Mouse (Mus musculus) neural tube, embryonic 11.5 days (tissue): ENCODE measurements around the gene Morf4l2. TPM values are rescaled to one million over a fixed set of nuclear protein-coding genes. Genes with fewer than 3 reads are reported as not detected.
"Not testable (repeated sequence)": the region's sequence is repeated elsewhere in the genome, so short reads cannot be mapped to it uniquely, and the experiment has no call there.

Experiments
- ATAC-seq: fragments of 200-750 bp; cut with Nextera tagmentation; 2 replicates; pipeline ENCODE4 v1.8.0; 2017; ENCODE audit warnings: moderate number of reproducible peaks, mild to moderate bottlenecking, moderate TSS enrichment, moderate library complexity; ENCODE audit not compliant: insufficient read depth, low FRiP score, low TSS enrichment
- DNase-seq: peaks from one replicate; pipeline ENCODE4 v3.0.0-alpha.2; 2015; ENCODE audit warnings: low spot score
- H3K27ac ChIP-seq: fragments of 300-500 bp; sonication (generic); 2 replicates; pipeline ENCODE4 v1.5.1; 2014; ENCODE audit warnings: low read depth, mild to moderate bottlenecking, low read length
- H3K27me3 ChIP-seq: fragments of 300-500 bp; sonication (generic); 2 replicates; pipeline ENCODE4 v1.6.1; 2014; ENCODE audit warnings: mild to moderate bottlenecking, low read length, mixed read lengths; ENCODE audit not compliant: control insufficient read depth, insufficient read depth
- H3K36me3 ChIP-seq: fragments of 300-500 bp; sonication (generic); 2 replicates; pipeline ENCODE4 v1.6.1; 2014; ENCODE audit warnings: mild to moderate bottlenecking, low read length, moderate library complexity, mixed read lengths; ENCODE audit not compliant: control insufficient read depth, insufficient read depth
- H3K4me1 ChIP-seq: fragments of 300-500 bp; sonication (generic); 2 replicates; pipeline ENCODE4 v1.6.1; 2014; ENCODE audit warnings: low read length, mixed read lengths; ENCODE audit not compliant: control insufficient read depth, insufficient read depth
- H3K4me2 ChIP-seq: fragments of 300-500 bp; sonication (generic); 2 replicates; pipeline ENCODE4 v1.6.1; 2014; ENCODE audit warnings: low read depth, mild to moderate bottlenecking, moderate library complexity
- H3K4me3 ChIP-seq: fragments of 300-500 bp; sonication (generic); 2 replicates; pipeline ENCODE4 v1.5.1; 2014; ENCODE audit warnings: low read depth, low read length
- H3K9ac ChIP-seq: fragments of 300-500 bp; sonication (generic); 2 replicates; pipeline ENCODE4 v1.6.1; 2014; ENCODE audit warnings: mild to moderate bottlenecking, low read length
- H3K9me3 ChIP-seq: fragments of 300-500 bp; sonication (generic); 2 replicates; pipeline ENCODE4 v1.6.1; 2016; ENCODE audit warnings: low read length; ENCODE audit not compliant: control insufficient read depth
- WGBS: fragments of 180-500 bp; shearing (Covaris S2); extraction: QIAGEN DNeasy Blood & Tissue Kit; methylation state at CpG from one replicate; pipeline ENCODE4 v1.1.7; 2014; 5-methylcytosine and 5-hydroxymethylcytosine counted together
- polyA plus RNA-seq: library from polyadenylated mRNA; unstranded; fragments of >200 nt; fragmentation: Nextera tagmentation; extraction: Ambion mirVana; gene quantifications from 2 replicates; pipeline ENCODE4 v1.2.1, GENCODE M21; 2014

The Morf4l2 gene
- polyA plus RNA-seq, 1 experiment from 2014 or later = 622 TPM

- H3K9me3 ChIP-seq = no peaks in the 10 kb centered on the region
- no peak overlapping the region for H3K4me2 ChIP-seq
- no peaks in the 10 kb centered on the region for H3K36me3 ChIP-seq
- no peak overlapping the region for H3K9ac ChIP-seq
- ATAC-seq (no peak), DNase-seq (no peak)
- WGBS = 78% methylated on average over 8 of the region's 8 CpGs
- no peak overlapping the region for H3K27ac ChIP-seq
- no peaks in the 10 kb centered on the region for H3K27me3 ChIP-seq
- no peaks in the 10 kb centered on the region for H3K4me1 ChIP-seq
- no peak overlapping the region for H3K4me3 ChIP-seq
Observed at GRCm38 (mm10) chrX:136744663-136745062, 1.2 kb upstream of the Morf4l2 start.

GRCm38 (mm10) chrX:136742661-136743103, 808 bp downstream of the Morf4l2 start:
- no peak for ATAC-seq
- H3K9me3 ChIP-seq = no peaks in the 10 kb centered on the region
- WGBS = 31% methylated on average over 5 of the region's 5 CpGs
- H3K36me3 ChIP-seq = no peaks in the 10 kb centered on the region
- H3K27ac ChIP-seq = no peak overlapping the region
- no peaks in the 10 kb centered on the region for H3K27me3 ChIP-seq
- H3K9ac ChIP-seq = no peak overlapping the region
- no peaks in the 10 kb centered on the region for H3K4me1 ChIP-seq
- H3K4me2 ChIP-seq = peak overlapping the region; percentile 1; the same call in 1 of the 2 replicates
- DNase-seq = peak; percentile 54
- H3K4me3 ChIP-seq = no peak overlapping the region

- peak; percentile 20 for DNase-seq
- no peaks in the 10 kb centered on the region for H3K4me1 ChIP-seq
- peak overlapping the region; percentile 39 for H3K4me3 ChIP-seq
- H3K9ac ChIP-seq = peak overlapping the region; percentile 50
- H3K36me3 ChIP-seq = no peaks in the 10 kb centered on the region
- no peaks in the 10 kb centered on the region for H3K9me3 ChIP-seq
- H3K27me3 ChIP-seq = no peaks in the 10 kb centered on the region
- peak overlapping the region; percentile 45 for H3K4me2 ChIP-seq
- H3K27ac ChIP-seq = 0 out of 2 replicates have a peak overlapping the region, but pooled peaks have one; percentile 39
- 32% methylated on average over 10 of the region's 10 CpGs for WGBS
- no peak for ATAC-seq
Observed at GRCm38 (mm10) chrX:136742241-136742640, 1.2 kb downstream of the Morf4l2 start.

GRCm38 (mm10) chrX:136741651-136742201, 1.8 kb downstream of the Morf4l2 start:
- no peaks in the 10 kb centered on the region for H3K4me1 ChIP-seq
- 0 out of 2 replicates have a peak overlapping the region, but pooled peaks have one; percentile 39 for H3K27ac ChIP-seq
- WGBS = 21% methylated on average over 32 of the region's 46 CpGs
- H3K4me3 ChIP-seq = peak overlapping the region; percentile 39
- ATAC-seq (peak; percentile 39), DNase-seq (peak; percentile 91)
- no peaks in the 10 kb centered on the region for H3K27me3 ChIP-seq
- H3K36me3 ChIP-seq = no peaks in the 10 kb centered on the region
- peak overlapping the region; percentile 50 for H3K9ac ChIP-seq
- peak overlapping the region; percentile 45 for H3K4me2 ChIP-seq
- H3K9me3 ChIP-seq = no peaks in the 10 kb centered on the region

DNA sequence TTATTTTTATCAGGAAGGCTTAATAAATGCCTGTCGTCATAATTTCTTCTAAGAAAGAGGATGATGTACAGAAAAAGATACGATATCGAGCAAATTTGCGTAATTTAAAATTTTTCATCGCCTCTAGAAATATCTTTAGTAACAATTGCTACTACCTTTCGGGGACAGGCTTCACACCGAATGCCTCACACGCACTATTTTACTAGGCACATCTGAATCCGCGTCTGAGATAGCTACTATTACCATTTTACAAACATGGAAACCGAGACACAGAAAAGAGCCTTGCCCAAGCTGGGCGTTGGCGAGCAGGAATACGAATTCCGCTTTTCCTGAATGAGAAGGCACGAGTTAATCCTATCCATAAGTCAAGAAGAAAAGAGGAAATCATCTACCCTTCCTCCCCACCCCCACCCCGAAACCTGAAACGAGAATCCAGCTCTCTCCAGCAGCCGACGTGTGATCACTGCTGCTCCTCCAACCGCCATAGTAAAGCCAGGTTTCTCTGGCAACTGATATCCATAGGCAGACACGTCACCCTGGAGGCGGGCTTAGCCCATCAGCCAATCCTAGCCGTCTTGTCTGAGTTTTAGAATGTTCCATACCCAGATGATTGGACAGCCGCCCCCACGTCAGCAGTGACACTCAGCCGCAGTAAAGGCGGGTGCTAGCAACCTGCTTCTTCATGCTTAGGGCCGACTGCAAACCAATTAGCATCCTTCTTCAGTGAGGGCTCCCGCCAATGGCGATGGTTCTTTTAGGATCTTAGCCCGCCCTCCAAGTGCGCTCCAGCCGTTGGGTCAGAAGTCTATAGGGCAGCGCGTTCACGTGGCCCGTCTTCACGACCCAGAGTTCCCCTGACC, 2.5 kb downstream of the Morf4l2 start:
- peak overlapping the region; percentile 68 for H3K9ac ChIP-seq
- no peaks in the 10 kb centered on the region for H3K36me3 ChIP-seq
- 20% methylated on average over 39 of the region's 39 CpGs for WGBS
- H3K9me3 ChIP-seq = no peaks in the 10 kb centered on the region
- peak; percentile 99 for ATAC-seq
- H3K27me3 ChIP-seq = no peaks in the 10 kb centered on the region
- H3K4me1 ChIP-seq = no peaks in the 10 kb centered on the region
- H3K27ac ChIP-seq = peak overlapping the region; percentile 39; the same call in 1 of the 2 replicates
- peak overlapping the region; percentile 51 for H3K4me3 ChIP-seq
- no peak overlapping the region; the same call in 1 of the 2 replicates for H3K4me2 ChIP-seq
- DNase-seq = no peak

GRCm38 (mm10) chrX:136740087-136740790, 3.3 kb downstream of the Morf4l2 start:
- H3K4me3 ChIP-seq = peak overlapping the region; percentile 51
- ATAC-seq = no peak
- H3K9me3 ChIP-seq = no peaks in the 10 kb centered on the region
- H3K9ac ChIP-seq = peak overlapping the region; percentile 68
- no peaks in the 10 kb centered on the region for H3K27me3 ChIP-seq
- H3K4me2 ChIP-seq = peak overlapping the region; percentile 24
- H3K4me1 ChIP-seq = no peaks in the 10 kb centered on the region
- no peak overlapping the region for H3K27ac ChIP-seq
- 23% methylated on average over 15 of the region's 15 CpGs for WGBS
- DNase-seq = peak; percentile 43
- H3K36me3 ChIP-seq = no peaks in the 10 kb centered on the region

- Histone ChIP-seq H3K36me3 (no peaks in the 10 kb centered on the region), H3K4me1 (no peaks in the 10 kb centered on the region), H3K4me2 (no peak overlapping the region), H3K4me3 (no peak overlapping the region), H3K27ac (no peak overlapping the region), H3K27me3 (no peaks in the 10 kb centered on the region), H3K9me3 (no peaks in the 10 kb centered on the region), H3K9ac (no peak overlapping the region)
- no peak for DNase-seq
- no peak for ATAC-seq
- WGBS = 87% methylated on average over 4 of the region's 4 CpGs
Observed at GRCm38 (mm10) chrX:136732016-136732415, 11.5 kb downstream of the Morf4l2 start.

GRCm38 (mm10) chrX:136714742-136715474, 28.6 kb downstream of the Morf4l2 start:
- not testable (repeated sequence) for H3K4me3 ChIP-seq, DNase-seq, H3K27ac ChIP-seq

More at GRCm38 (mm10) chrX:136714742-136715474, 28.6 kb downstream of the Morf4l2 start:
- not testable (repeated sequence) for H3K27me3 ChIP-seq, H3K4me1 ChIP-seq, H3K9ac ChIP-seq, H3K36me3 ChIP-seq, H3K9me3 ChIP-seq, H3K4me2 ChIP-seq
- ATAC-seq = peak; percentile 80
- 58% methylated on average over 3 of the region's 3 CpGs for WGBS
